Mouse (Mus musculus) fat pad, adult 2 months (tissue): ENCODE data around the gene Ugt3a2.

ENCODE experiments used
- DNase-seq: peaks from one replicate; pipeline ENCODE4 v3.0.0-alpha.2; 2011; ENCODE audit warnings: low read depth, low spot score; ENCODE audit errors: extremely low read depth

Gene Ugt3a2

DNA sequence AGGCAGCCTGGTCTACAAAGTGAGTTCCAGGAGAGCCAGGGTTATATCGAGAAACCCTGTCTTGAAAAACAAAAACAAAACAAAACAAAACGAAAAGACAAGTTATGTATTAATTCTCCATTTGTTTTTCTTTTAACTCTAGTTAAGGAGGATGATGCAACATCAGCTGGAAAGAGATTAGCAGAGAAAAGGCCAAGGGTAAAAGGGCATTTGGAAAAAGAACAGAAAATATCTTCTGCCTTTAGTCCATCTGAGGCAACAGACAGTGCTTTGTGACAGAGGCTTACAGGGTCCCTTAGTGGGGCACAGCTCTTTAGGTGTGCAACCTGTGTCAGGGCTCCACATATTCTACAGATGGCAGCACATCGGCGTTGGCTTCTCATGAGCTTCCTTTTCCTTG is at the start of gene Ugt3a2:
TSS of gene Ugt3a2 (plus strand) at position 210 of the 400 bp plus-strand sequence.
- DNase-seq: no peak

DNA sequence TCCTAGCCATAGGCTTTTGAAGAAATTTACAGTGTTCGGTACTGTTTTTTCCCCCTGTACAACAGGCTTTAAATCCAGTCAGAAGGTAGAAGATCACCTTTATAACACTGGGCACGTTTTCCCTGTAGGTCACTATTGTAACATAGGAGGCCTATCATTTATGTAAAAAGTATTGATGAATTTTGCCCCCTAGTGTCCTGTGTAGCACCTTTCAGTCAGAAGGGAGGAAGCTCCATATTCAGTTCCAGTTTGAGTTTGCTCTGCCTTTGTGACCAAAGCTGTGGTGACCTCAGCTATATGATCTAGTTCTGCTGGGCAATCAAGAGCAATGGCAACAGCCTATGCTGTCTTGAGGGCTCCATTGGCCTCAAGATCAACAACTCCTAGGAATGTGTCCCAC is 45.7 kb upstream of the Ugt3a2 start:
- no peak for DNase-seq

DNA sequence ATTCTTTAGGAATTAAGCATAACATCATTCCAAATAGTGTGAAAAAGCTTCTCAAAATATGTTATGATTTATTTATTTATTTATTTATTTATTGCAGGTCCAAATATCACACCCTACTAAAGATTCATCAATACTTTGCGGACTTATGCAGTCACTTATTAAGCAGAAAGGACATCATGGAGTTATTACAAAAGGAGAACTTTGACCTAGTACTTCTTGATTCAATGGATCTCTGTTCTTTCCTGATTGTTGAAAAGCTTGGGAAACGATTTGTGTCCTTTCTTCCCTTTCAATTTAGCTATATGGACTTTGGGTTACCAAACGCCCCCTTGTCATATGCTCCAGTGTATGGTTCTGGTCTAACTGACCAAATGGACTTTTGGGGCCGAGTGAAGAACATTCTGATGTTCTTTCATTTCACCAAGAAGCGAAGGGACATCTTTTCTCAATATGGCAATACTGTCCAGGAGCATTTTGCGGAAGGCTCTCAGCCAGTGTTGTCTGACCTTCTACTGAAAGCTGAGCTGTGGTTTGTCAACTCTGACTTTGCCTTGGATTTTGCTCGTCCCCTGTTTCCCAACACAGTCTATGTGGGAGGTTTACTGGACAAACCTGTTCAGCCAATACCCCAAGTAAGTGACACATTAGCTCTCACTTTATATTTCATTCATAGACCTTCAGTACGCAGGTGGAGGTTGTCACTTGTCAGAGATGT is 29.2 kb upstream of the Ugt3a2 start:
- DNase-seq: peak; percentile 51

DNA sequence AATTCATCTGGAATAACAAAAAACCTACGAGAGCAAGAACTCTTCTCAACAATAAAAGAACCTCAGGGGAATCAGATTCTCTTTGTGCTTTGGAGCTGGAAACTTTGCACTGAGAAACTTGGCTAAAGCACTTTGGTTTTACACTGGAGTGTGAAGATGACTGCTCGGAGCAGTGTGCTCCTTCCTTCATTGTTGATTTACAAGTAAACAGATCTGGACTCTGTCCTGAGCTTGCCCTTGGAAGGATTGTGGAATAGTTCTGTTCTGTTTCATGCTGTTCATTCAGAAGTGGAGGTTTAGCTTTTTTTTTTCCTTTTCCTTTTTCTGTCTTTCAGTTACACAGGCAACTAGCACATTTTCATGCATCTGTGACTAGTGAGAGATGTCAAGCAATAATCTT is 754 bp upstream of the Ugt3a2 start:
- DNase-seq: no peak

DNA sequence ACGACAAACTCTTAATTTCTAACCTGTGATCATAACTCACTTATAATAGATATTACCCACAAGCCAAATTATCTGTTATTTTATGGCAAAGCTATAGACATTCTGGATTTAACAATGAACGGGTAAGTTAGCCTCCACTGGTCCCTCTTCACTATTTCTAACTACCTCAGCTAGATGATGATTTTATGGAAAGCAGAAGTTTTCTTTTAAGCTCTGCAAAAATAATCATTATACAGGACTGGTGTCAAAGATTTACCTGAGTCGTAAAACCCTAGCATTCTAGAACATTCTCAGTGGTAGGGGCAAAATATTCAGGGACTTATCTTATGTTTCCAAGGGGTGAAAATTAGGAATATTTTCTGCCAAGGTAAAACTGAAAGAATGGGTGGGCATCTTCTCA is 1.3 kb downstream of the Ugt3a2 start:
- DNase-seq: no peak

DNA sequence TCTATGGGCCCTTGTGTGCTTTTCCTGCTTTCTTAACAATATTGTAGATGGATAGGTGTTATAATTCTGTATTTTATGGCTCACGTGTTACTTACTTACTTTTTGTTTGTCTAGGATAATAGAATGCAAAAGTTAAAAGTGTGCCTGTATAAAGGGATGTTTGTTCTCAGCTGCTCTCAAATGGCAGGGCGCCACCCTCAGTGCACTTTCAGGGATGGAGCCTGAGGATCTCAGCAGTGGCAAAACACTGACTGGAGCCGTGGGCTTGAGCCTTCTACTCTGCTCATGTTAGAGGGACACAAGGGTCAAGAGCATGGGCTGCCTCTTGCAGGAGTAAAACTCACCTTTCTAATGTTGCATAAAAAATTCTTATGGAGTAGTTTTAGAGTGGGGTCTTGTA is 1.7 kb downstream of the Ugt3a2 start:
- no peak for DNase-seq

DNA sequence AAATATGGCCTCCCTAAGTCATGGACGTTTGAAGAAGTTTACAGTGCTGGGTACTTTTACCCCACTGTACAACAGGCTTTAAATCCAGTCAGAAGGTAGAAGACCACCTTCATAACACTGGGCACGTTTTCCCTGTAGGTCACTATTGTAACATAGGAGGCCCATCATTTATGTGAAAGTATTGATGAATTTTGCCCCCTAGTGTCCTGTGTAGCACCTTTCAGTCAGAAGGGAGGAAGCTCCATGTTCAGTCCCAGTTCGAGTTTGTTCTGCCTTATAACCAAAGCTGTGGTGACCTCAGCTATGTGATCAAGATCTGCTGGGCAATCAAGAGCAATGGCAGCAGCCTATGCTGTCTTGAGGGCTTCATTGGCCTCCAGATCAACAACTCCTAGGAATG is 13.4 kb downstream of the Ugt3a2 start:
- DNase-seq: no peak

DNA sequence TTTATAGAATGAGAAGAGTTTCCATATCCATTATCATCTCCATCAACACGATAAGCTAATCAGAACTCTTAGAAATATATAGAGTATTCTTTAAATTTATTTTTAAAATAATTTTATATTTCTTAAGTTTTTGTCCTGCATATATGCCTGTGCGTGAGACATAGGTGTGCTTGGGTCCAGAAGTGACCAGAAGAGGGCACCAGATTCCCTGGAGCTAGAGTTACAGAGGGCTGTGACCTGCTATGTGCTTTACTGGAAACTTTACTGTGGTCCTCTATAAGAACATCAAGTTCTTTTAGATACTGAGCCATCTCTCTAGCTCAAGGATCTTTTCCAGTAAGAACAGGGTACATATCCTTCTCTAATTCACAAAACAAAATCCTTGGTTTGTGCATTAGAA is 27.5 kb downstream of the Ugt3a2 start:
- no peak for DNase-seq

DNA sequence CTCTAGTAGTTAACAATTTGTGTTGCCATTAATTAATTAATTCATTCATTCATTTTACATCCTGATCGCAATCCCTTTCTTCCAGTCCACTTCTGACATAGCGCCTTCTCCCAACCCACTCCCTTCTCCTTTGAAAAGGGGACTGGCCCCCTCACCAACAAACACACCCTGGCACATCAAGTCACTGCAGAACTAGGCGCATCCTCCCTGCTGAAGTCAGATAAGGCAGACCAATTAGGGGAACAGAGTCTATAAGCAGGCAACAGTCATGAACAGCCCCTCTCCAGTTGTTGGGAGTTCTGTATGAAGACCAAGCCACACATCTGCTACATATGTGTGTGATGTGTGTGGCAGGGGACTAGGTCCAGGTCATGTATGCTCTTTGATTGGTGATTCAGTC is 33.4 kb downstream of the Ugt3a2 start:
- no peak for DNase-seq

DNA sequence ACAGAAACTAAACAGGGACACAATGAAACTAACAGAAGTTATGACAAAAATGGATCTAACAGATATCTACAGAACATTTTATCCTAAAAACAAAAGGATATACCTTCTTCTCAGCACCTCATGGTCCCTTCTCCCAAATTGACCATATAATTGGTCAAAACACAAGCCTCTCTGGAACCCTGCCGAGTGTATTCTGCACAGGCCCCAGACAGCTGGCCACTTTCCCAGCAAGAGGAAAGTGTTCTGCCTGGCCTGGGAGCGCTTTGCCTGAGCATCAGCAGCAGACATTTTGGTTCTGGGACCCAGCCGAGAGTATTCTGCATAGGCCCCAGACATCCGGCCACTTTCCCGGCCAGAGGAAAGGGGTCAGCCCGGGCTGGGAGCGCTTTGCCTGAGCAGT is 40.9 kb downstream of the Ugt3a2 start:
- no peak for DNase-seq

DNA sequence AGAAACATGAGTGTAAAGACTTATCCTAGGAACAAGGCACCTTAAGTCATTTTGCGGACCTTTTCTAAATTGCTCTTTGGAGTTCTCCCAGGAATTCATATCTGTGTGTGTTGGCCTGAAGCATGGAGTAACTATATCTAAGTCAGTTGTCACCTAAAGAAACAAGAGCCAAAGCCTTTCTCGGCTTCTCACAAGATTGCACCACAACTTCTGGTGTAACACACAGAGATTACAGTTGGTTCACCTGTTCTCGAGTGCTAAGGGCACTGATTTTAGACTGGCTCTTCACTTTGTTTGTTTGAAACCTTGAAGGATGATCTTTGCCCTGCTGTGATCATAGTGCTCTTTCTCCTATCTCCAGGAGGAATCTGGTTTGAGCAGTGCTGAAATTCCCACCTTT is 74.1 kb downstream of the Ugt3a2 start:
- peak; percentile 51 for DNase-seq
